Mouse (Mus musculus): Measurements from ENCODE around the gene Xpo4.

Xpo4 gene

DNA sequence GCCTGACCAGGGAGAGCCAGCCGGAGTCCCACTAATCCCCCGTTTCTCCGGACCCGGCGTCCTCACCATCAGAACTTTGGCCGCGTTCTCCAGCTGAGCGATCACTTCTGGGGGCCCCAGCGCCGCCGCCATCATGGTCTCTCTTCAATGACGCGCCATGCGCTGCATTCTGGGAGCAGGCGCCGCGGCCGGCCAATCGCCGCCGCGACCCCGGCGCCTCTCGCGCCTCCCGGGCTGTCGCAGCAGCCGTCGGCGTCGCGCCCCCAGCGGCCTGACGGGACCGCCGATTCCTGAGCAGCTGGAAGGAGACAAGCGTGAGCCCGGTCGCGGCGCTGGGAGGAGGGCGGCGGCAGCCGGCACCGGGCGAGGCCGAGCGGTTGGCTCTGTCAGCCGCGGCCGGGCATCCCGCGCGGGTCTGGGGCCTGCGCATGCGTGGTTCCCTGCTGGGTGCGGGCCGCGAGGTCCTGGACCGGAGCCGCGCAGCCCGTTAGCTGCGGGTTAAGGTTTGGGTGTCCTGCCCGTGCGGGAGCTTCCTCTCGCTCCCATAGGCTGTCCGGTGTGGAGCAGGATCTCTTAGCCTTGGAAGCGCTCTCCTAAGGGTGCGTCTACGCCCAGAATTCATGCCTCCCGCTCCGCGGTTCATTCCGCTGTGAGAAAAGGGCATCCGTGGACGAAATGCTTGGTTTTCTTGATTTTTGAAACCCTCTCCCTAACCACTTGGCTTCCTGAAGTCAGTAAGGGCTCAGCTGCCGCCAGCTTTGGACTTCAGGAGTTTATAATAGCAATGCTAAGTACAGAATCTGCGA is at the start of gene Xpo4:
Xpo4 (minus strand) TSS at position 609 of the 806 bp plus-strand sequence.
- under 1% methylated on average over 78 of the region's 80 CpGs for WGBS

DNA sequence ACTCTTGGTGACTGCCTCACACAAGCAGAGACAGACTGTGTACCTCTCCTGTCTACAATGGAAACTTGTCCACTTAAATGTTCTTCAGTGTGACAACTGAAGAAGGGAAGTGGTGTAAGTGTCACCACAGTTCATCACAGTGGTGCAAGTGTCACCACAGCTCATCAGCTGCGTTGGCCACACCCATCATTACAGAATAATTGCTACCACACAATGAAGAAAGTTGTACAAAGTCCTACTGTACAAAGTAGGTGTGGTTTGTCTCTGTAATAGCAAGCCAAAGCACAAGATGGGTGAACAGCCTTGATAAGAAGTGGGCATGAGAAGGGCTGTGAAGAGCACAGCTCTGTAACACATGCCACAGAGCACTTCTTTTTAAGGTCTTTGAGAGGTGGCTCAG is 47.7 kb upstream of the Xpo4 start:
- WGBS: 95% methylated on average over 1 of the region's 1 CpGs

DNA sequence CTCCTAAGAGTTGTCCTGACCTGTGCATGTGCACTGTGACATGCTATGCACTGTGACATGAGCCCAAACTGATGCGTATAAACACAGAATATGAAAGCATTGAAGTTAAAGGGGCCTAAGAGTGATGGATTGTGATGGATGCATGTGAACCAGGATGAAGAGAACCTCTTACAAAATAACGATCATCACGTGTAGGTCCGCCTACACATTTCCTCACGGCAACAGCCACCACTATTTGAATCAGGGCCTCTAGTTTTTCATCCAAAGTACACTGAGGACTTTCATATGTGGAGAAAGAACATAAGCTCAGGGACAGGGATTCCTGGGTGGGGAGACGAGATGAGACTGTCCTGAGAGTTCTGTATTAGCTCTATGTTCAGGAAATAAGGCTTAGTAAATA is 45.8 kb upstream of the Xpo4 start:
- 70% methylated on average over 6 of the region's 6 CpGs for WGBS

DNA sequence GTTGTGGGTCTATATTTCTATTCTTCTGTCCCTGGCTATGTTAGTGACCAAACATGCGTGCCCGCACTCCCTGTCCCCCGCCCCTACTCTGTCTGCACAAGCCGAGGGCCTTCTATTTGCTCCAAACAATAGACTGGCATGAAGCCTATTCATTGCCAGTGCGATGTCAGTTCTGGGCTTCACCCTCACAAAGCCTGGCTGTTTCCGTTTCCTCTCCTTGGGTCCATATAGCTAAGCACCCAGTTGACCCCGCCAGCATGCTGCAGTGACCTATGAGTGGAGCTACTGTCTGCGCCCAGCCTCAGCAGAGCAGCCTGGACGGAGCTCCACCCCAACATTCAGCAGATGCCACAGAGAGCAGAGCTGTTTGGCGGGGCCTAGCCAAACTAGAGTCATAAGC is 43.9 kb upstream of the Xpo4 start:
- 66% methylated on average over 10 of the region's 10 CpGs for WGBS

DNA sequence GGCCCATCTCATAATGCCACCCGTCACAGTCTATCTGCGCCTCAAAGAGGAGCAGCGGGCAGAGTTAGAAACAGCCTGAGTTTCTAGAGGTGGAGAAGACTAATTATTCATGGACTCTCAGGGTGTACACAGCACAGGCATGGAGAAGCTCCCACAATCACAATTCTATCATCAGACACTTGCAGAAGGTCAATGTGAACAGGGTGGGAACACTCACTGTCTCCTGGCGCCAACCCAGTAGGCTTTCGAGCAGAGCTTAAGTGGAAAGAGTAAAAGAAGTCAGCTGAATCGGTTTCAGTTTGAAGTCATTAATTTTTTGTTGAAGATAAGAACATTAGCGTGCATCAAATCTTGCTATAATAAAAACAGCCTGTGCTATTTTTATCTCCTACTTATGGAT is 43.4 kb upstream of the Xpo4 start:
- 78% methylated on average over 7 of the region's 7 CpGs for WGBS

DNA sequence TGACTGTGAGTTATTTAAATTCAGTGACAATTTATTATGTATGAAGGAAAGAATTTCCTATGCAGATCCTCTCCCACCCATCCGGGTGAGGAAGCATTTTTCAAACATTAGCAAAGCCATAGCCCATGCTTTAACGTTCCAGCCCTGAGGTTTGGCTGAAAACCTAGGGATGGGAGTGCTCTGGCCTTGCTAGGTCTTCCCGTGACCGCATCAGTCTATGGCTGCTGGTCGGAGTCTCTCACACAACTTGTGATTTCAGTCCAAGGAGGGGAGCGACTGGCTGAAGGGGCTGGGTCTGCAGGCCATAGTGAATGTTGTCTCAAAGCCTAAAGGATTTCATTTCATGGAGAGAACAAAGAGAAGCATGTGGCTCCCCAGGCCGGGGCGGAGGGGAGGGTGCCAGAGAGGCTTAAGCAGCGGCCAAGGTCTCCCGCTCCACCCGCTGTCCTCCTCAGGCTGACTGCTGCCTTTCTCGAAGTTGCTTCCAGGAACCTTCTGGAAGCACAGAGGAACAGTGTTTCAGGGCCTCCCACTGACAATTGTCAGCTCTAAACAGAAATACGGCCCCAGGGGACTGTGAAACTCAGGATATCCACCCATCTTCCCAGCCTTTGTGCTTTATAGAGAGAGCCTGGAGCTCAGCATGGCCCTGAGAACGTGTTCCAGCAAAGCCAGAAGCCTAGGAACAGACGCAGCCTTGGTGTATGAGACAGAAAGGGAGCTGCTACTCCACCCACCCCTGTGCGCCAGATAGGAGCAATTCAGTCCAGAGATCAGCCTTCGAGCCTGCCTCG is 42.1 kb upstream of the Xpo4 start:
- 28% methylated on average over 18 of the region's 18 CpGs for WGBS

DNA sequence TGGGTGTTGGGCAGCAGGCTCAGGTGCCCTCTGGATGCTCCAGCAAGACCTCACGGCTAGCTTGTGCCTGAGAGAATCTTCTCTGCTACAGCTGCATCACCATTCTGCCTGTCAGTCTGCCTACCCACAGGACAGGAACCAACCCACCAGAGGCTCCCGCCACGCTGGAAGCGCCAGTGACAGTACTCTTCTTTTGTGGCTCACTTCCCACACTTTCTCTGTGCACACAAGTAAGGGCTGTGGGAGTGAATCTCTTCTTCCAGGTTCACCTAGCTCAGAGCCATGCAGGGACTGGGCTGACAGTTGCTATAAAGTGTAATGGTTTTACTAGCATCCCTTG is 41.5 kb upstream of the Xpo4 start:
- 28% methylated on average over 4 of the region's 4 CpGs for WGBS

DNA sequence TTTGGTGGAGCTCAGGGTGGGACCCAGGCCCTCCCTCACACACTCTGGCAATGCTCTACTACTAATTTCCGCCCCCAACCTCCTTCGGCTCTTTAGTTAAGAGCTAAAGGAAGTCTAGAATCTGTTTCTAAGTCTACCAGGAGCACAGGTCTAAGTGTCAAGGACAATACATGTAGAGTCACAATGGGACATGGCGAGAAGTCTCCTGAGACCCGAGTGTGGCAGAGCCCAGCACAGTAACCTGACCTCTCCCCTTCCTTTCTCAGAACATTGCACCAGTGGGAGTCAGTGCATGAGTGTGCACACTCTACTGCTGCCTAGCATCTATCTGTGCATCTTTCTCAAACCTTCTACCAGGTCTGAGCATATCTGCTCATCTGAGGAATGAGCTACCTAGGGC is 40.5 kb upstream of the Xpo4 start:
- WGBS: 77% methylated on average over 4 of the region's 4 CpGs

DNA sequence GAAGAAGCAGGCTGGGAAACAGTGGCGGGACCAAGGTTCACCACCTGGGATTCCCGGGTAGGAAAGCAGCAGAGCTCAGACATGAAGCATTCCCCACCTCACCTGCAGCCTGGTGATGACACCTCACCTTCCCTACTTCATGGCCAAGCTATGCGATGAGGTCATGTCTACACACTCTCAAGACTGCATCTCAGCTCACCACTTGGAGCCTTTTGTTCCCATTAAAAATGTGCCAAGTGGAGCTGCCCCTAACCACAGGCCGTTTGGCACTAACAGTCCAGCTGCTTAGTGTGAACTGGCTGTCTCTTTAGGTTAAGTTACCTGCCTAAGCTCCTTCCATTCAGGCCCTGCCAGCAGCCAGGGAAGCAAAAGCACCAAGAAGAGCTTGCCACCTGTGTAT is 39.8 kb upstream of the Xpo4 start:
- whole genome bisulfite sequencing: 84% methylated on average over 4 of the region's 4 CpGs

DNA sequence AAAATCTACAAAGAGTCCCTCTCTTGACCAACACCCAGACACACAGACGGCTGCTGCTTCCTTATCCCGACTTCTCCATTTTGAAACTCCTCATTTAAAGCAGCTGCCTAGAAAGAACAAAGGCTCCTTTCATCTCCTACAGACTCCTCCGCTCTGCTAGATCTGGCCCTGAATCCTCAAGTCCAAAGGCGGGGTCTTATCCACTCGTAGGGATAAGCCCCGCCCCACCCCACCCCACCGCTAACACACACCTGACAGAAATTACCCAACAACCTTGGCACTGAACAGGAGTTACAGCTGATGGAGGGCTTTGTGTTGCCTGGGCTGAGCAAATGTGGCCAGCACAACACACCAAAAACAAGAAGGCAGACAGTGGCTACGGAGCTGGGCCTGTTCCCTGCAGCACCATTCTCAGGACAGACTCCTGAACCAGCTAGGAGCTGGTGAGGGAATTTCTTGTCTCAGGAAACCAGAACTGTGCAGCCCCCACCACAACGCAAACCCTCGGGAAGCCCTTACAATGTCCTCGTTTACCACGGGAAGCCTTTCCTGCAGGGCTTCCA is 36.8 kb upstream of the Xpo4 start:
- 51% methylated on average over 12 of the region's 12 CpGs for WGBS

DNA sequence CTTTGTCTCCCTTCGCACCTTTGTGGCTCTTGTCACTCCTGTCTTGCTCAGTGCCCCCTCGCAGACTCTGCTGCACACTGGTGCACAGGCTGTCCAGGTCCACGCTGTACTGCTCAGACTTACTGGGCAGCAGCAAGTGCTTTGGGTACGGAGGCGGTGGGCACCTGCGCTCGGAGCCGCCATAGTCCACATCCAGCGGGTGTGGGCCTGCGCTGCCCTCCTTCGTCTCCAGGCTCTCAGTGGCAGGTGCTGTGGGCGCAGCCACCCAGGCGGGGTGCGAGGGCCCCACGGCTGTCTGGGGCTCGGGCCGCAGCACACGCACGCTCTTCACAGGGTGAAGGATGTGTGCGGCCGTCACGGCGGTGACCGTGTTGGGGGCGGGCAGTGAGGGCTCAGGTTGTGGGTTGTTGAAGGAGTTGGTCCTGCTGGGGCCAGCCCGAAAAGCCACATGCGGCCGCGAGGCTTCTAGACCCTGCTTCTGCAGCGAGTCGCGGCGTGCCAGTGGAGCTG is 34.3 kb upstream of the Xpo4 start:
- WGBS: 98% methylated on average over 33 of the region's 33 CpGs

DNA sequence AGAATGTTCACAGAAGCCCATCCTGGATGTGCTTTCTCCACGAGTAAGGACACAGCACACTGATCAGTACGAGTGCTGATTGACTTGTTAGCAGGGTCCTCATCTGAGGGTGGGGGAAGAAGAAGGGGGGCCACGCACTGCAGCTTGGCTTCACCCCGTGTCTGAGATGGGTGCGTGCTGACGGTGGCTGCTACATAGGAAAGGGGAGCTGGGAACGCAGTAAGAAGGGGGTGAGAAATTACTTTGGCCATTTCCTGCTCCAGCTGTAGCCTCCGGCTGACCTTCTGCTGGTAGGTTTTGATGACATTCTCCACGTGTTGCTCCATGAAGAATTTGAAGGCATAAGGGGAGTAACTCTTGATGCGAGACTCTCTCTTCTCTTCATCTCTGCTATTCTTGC is 33.8 kb upstream of the Xpo4 start:
- 89% methylated on average over 10 of the region's 10 CpGs for WGBS

DNA sequence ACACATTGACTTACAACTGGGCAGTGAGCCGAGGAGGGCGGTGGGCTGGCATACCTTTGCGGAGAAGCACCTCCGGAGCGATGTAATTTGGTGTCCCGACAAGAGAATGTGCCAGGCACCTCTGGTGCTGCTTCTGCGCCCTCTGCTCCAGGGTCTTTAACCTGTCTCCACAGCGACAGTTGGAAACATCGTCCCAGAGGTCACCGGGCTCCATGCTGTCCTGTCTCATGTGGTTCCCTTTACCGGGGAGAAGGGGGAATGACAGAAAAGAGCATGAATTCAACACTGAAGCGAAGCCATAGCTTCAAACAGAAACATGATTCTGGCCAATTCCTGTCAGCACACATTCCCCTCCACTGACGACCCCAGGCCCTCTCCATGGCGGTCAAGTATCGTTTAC is 30.8 kb upstream of the Xpo4 start:
- WGBS: 96% methylated on average over 15 of the region's 15 CpGs

DNA sequence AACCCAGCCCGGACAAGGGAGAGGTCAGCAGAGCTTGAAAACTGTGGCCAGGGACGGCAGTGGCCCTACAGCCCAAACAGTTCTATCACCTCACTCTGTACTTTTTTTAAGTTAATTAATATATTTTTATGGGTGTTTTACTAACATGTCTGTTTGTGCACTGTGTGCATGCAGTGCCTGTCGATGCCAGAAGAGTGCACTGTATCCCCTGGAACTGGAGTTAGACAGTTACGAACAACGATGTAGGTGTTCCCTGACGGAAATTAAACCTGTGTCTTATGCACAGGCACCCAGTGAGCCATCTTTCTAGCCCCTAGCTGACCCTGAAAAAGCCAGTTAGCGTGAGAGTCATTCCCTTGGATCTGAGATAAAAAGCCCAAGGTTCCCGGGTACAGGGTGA is 30.3 kb upstream of the Xpo4 start:
- 87% methylated on average over 8 of the region's 8 CpGs for whole genome bisulfite sequencing

DNA sequence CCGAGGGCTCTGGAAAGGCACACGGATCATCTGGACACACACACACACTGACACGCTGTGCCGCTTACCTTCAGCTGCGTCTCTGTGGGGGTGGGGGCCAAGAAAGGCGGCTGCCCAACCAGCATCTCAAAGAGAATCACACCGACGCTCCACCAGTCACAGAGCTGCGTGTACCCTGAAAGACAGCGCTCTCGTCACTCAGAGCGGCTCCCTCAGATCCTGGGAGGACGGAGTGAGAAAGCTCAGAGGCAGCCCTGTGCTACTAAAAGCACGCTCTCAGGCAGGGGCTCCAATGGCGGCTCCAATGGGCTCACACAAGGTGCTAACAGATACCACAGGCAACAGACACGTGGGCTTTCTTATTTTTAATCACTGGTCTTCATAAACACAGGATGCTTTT is 29.0 kb upstream of the Xpo4 start:
- WGBS: 85% methylated on average over 16 of the region's 16 CpGs

DNA sequence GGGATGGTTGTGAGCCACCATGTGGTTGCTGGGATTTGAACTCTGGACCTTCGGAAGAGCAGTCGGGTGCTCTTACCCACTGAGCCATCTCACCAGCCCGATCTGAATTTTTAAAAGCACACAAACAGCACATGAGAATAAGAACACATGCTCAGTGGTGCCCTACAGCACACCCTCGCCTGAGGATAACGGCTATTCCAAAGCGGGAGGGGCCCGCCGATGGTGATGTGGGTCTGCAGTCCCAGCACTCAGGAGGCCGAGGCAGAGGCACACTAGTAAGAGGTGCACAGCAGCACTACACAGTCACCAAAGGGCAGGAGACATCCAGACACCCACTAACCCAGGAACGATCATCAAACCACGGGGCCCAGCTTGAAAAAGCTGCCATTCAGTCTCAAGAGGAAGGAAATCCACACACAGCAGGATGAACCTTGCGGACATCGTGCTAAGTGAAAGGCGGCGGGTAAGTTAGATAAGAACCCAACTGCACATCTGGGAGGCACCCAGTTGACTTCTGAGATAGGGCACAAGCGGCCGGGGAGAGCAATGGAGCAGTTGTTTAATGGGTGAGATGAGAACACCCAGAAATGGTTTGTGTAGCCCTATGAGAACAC is 27.4 kb upstream of the Xpo4 start:
- WGBS: 90% methylated on average over 17 of the region's 17 CpGs

DNA sequence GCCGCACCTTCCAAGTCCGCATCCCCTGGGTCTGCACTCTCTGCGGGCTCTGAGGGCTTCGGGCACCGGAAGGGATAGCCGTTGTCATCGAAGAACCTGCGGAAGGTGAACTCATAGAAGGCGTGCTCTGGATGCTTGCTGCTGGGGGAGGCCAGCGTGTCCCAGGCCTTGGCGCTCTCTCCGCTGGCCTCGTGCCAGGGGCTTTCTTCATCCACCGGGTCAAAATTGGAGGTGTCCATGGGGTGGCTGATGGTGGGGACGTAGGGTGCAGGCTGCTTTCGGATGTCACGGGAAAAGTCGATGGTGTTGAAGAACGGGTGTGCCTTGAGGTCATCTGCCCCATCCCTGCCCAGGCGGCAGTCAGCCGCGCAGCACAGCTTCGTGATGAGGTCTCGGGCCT is 26.1 kb upstream of the Xpo4 start:
- WGBS: 94% methylated on average over 24 of the region's 24 CpGs

DNA sequence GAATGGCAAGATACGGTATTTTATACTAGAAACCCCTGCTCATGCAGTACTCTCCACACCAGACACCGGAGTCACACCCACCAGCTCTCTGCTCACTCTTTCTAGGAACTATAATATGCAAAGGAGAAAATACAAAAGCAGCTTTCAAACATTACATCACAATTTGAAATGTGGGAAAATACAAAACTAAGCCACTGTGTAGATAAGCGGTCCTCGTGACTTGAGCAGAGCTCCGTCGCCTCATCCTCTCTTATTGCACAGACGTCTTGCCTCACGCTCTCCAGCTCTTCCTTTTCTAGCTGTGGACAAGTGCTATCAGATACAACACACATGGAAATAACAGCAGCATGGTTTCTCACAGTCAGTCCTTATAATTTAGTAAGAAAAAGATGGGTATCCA is 25.5 kb upstream of the Xpo4 start:
- WGBS: 81% methylated on average over 8 of the region's 8 CpGs

DNA sequence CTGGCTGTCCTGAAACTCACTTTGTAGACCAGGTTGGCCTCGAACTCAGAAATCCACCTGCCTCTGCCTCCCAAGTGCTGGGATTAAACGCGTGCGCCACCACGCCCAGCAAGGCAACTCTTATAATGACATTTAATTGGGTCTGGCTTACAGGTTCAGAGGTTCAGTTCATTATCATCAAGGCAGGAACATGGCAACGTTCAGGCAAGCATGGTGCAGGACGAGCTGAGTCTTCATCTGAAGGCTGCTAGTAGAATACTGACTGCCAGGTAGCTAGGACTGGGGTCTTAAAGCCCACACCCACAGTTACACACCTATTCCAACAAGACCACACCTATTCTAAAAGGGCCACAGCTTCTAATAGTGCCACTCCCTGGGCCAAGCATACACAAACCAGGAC is 22.8 kb upstream of the Xpo4 start:
- 97% methylated on average over 7 of the region's 7 CpGs for WGBS

DNA sequence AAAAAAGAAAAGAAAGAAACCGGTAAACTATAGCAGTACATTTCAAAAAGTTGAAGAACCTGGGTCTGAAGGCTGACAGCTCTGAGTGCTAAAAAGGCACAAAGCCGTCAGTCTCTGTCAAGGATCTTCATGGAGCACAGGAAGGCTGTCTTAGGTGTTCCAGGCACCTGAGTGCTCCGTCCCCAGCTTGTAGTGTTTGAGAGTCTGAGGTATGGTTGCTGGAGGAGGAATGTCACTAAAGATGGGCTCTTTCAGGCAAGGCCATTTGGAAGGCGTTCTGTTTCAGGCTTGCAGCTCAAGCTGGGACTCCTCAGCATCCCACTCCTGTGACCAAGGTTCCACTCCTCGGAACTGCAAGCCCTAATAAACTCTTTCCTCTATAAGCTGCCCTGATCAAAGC is 22.2 kb upstream of the Xpo4 start:
- 94% methylated on average over 5 of the region's 5 CpGs for WGBS

DNA sequence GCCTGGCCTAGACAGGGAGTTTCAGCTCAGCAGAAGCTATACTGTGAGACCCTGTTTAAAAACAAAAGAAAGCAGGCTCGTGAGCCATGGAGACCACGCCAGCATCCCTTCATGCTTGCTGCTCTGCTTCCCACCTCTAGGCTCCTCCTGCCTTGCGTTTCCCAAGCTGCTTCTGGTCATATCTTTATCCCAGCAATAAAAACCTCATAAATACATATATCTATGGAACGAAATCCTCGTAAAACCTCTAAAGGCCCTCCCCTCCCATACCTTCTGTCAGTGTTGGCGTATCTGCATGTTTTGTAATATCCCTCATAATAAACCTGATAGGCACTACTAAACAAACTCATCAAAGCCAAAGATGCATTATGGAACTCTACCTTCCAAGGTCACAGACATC is 21.4 kb upstream of the Xpo4 start:
- 95% methylated on average over 6 of the region's 6 CpGs for WGBS

DNA sequence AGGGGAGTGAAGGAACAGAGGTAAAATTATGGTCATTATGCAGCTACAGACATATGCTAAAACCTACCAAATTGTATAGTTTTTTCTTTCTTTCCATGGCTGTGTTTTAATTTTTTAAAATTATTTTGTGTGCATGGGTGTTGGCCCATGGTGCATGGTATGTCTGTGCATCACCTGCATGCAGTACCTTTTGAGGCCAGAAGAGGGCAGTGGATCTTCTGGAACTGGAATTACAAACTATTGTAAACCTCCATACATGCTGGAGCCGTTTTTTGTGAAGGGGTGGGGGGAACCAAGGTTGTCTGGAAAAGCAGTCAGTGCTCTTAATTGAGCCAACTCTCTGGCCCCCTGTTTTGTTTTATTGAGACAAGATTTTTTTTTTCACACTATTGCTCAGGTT is 19.3 kb upstream of the Xpo4 start:
- WGBS: 5% methylated on average over 1 of the region's 1 CpGs

All from cerebral cortex, adult 2 months (tissue).